Mouse (Mus musculus) brown adipose tissue, adult 24 weeks (tissue): ENCODE measurements around the gene Znrf3. TPM values are rescaled to one million over a fixed set of nuclear protein-coding genes. Genes with fewer than 3 reads are reported as not detected.

Experiments
- H3K27ac ChIP-seq: fragments of 200-500 bp; replicated peaks from 2 replicates; pipeline ENCODE4 v1.5.1; 2012; ENCODE audit warnings: low read depth, mild to moderate bottlenecking, low read length
- H3K4me1 ChIP-seq: fragments of 200-500 bp; 2 replicates; pipeline ENCODE4 v1.6.1; 2012; ENCODE audit warnings: low read length, mixed read lengths; ENCODE audit not compliant: control insufficient read depth, insufficient read depth, insufficient read length
- H3K4me3 ChIP-seq: fragments of 200-500 bp; 2 replicates; pipeline ENCODE4 v1.5.1; 2012; ENCODE audit warnings: low read depth, mild to moderate bottlenecking, low read length, moderate library complexity; ENCODE audit not compliant: insufficient read depth
- polyA plus RNA-seq: library from polyadenylated mRNA; stranded (reverse); fragments of >200 nt; gene quantifications from 2 replicates; pipeline ENCODE4 v1.2.4, GENCODE M21; 2012; ENCODE audit not compliant: missing spikeins, insufficient read depth, insufficient read length

Znrf3 gene
- polyA plus RNA-seq, 1 experiment, result 4.5 TPM

- Histone ChIP-seq H3K4me1 (no peaks in the 10 kb centered on the region), H3K27ac (no peak overlapping the region), H3K4me3 (no peak overlapping the region)
These were observed 119.4 kb downstream of the Znrf3 start for GRCm38 (mm10) chr11:5325217-5325616.

GRCm38 (mm10) chr11:5324296-5324695 is 120.4 kb downstream of the Znrf3 start:
- no peaks in the 10 kb centered on the region for H3K4me1 ChIP-seq
- H3K4me3 ChIP-seq, result no peak overlapping the region
- no peak overlapping the region for H3K27ac ChIP-seq

GRCm38 (mm10) chr11:5321687-5322086 is 123.0 kb downstream of the Znrf3 start:
- Histone ChIP-seq H3K4me1 (peaks cover 3% of the 10 kb centered on the region; the same call in 1 of the 2 replicates), H3K4me3 (no peak overlapping the region), H3K27ac (no peak overlapping the region)

GRCm38 (mm10) chr11:5318976-5319375 is 125.7 kb downstream of the Znrf3 start:
- H3K4me3 ChIP-seq, result no peak overlapping the region
- H3K27ac ChIP-seq, result no peak overlapping the region
- peaks cover 3% of the 10 kb centered on the region; the same call in 1 of the 2 replicates for H3K4me1 ChIP-seq

GRCm38 (mm10) chr11:5318035-5318775 is 126.4 kb downstream of the Znrf3 start:
- Histone ChIP-seq H3K4me3 (no peak overlapping the region), H3K27ac (no peak overlapping the region), H3K4me1 (peaks cover 3% of the 10 kb centered on the region; the same call in 1 of the 2 replicates)

GRCm38 (mm10) chr11:5314796-5315195 is 129.9 kb downstream of the Znrf3 start:
- H3K4me3 ChIP-seq, result no peak overlapping the region
- H3K27ac ChIP-seq, result no peak overlapping the region
- H3K4me1 ChIP-seq, result peaks cover 3% of the 10 kb centered on the region; the same call in 1 of the 2 replicates

GRCm38 (mm10) chr11:5314330-5314741 is 130.3 kb downstream of the Znrf3 start:
- Histone ChIP-seq H3K4me1 (peaks cover 3% of the 10 kb centered on the region; the same call in 1 of the 2 replicates), H3K27ac (no peak overlapping the region), H3K4me3 (no peak overlapping the region)

GRCm38 (mm10) chr11:5307024-5307905 is 137.4 kb downstream of the Znrf3 start:
- no peak overlapping the region for H3K4me3 ChIP-seq
- no peak overlapping the region for H3K27ac ChIP-seq
- H3K4me1 ChIP-seq, result no peaks in the 10 kb centered on the region

GRCm38 (mm10) chr11:5306017-5306416 is 138.6 kb downstream of the Znrf3 start:
- Histone ChIP-seq H3K4me1 (no peaks in the 10 kb centered on the region), H3K27ac (no peak overlapping the region), H3K4me3 (no peak overlapping the region)

- Histone ChIP-seq H3K27ac (no peak overlapping the region), H3K4me3 (no peak overlapping the region), H3K4me1 (no peaks in the 10 kb centered on the region)
These were observed 140.1 kb downstream of the Znrf3 start for GRCm38 (mm10) chr11:5304526-5304925.

GRCm38 (mm10) chr11:5298007-5298372 is 146.7 kb downstream of the Znrf3 start:
- Histone ChIP-seq H3K4me3 (no peak overlapping the region), H3K4me1 (peaks cover 11% of the 10 kb centered on the region; the same call in 1 of the 2 replicates), H3K27ac (no peak overlapping the region)

GRCm38 (mm10) chr11:5297148-5298006 is 147.3 kb downstream of the Znrf3 start:
- H3K4me1 ChIP-seq, result peaks cover 11% of the 10 kb centered on the region; the same call in 1 of the 2 replicates
- H3K27ac ChIP-seq, result no peak overlapping the region
- H3K4me3 ChIP-seq, result no peak overlapping the region

- H3K27ac ChIP-seq, result no peak overlapping the region
- H3K4me1 ChIP-seq, result peaks cover 11% of the 10 kb centered on the region; the same call in 1 of the 2 replicates
- no peak overlapping the region for H3K4me3 ChIP-seq
These were observed 148.0 kb downstream of the Znrf3 start for GRCm38 (mm10) chr11:5296576-5297115.

- H3K27ac ChIP-seq, result no peak overlapping the region
- H3K4me1 ChIP-seq, result peaks cover 11% of the 10 kb centered on the region; the same call in 1 of the 2 replicates
- no peak overlapping the region for H3K4me3 ChIP-seq
These were observed 149.8 kb downstream of the Znrf3 start for GRCm38 (mm10) chr11:5294805-5295204.
